Mouse (Mus musculus) intestine, embryonic 15.5 days (tissue): Measurements from ENCODE around the gene Asb18. TPM values are rescaled to one million over a fixed set of nuclear protein-coding genes. Genes with fewer than 3 reads are reported as not detected.

Source experiments
- ATAC-seq: fragments of 200-750 bp; cut with Nextera tagmentation; 2 replicates; pipeline ENCODE4 v1.8.0; 2017; ENCODE audit warnings: moderate TSS enrichment, moderate library complexity
- H3K27ac ChIP-seq: fragments of 300-500 bp; sonication (generic); 2 replicates; pipeline ENCODE4 v1.5.1; 2015; ENCODE audit warnings: mild to moderate bottlenecking, inconsistent platforms
- H3K27me3 ChIP-seq: fragments of 300-500 bp; sonication (generic); replicated peaks from 2 replicates; pipeline ENCODE4 v1.6.1; 2015; ENCODE audit warnings: inconsistent platforms
- H3K36me3 ChIP-seq: fragments of 300-500 bp; sonication (generic); 2 replicates; pipeline ENCODE4 v1.6.1; 2015; ENCODE audit warnings: inconsistent platforms
- H3K4me1 ChIP-seq: fragments of 300-500 bp; sonication (generic); replicated peaks from 2 replicates; pipeline ENCODE4 v1.6.1; 2015; ENCODE audit warnings: inconsistent platforms
- H3K4me2 ChIP-seq: fragments of 300-500 bp; sonication (generic); replicated peaks from 2 replicates; pipeline ENCODE4 v1.6.1; 2015; ENCODE audit warnings: mild to moderate bottlenecking, inconsistent platforms
- H3K4me3 ChIP-seq: fragments of 300-500 bp; sonication (generic); replicated peaks from 2 replicates; pipeline ENCODE4 v1.5.1; 2015; ENCODE audit warnings: inconsistent platforms
- H3K9ac ChIP-seq: fragments of 300-500 bp; sonication (generic); 2 replicates; pipeline ENCODE4 v1.6.1; 2015; ENCODE audit warnings: inconsistent platforms
- H3K9me3 ChIP-seq: fragments of 300-500 bp; sonication (generic); 2 replicates; pipeline ENCODE4 v1.6.1; 2016; ENCODE audit warnings: inconsistent platforms
- WGBS: fragments of 180-500 bp; shearing (Covaris S2); methylation state at CpG from one replicate; pipeline ENCODE4 v1.1.7; 2015; 5-methylcytosine and 5-hydroxymethylcytosine counted together
- polyA plus RNA-seq: library from polyadenylated mRNA; unstranded; fragments of >200 nt; fragmentation: Nextera tagmentation; extraction: Ambion mirVana; gene quantifications from 2 replicates; pipeline ENCODE4 v1.2.1, GENCODE M21; 2015

The Asb18 gene
- polyA plus RNA-seq, 1 experiment from 2014 or later: not detected

- no peaks in the 10 kb centered on the region for H3K36me3 ChIP-seq
- no peak overlapping the region for H3K4me3 ChIP-seq
- peaks cover 4% of the 10 kb centered on the region; the same call in 1 of the 2 replicates for H3K4me1 ChIP-seq
- no peaks in the 10 kb centered on the region for H3K9me3 ChIP-seq
- WGBS: 24% methylated on average over 18 of the region's 18 CpGs
- H3K4me2 ChIP-seq: no peak overlapping the region
- H3K27me3 ChIP-seq: peaks cover 55% of the 10 kb centered on the region
- ATAC-seq: no peak
- H3K9ac ChIP-seq: no peak overlapping the region
- no peak overlapping the region for H3K27ac ChIP-seq
Observed at GRCm38 (mm10) chr1:89918111-89918510, 96.4 kb downstream of the Asb18 start.

- Histone ChIP-seq H3K9me3 (no peaks in the 10 kb centered on the region), H3K36me3 (no peaks in the 10 kb centered on the region), H3K27me3 (peaks cover 15% of the 10 kb centered on the region), H3K27ac (no peak overlapping the region), H3K4me1 (0 out of 2 replicates have a peak, but pooled peaks cover 3% of the 10 kb centered on the region), H3K9ac (no peak overlapping the region), H3K4me2 (no peak overlapping the region), H3K4me3 (no peak overlapping the region)
- no peak for ATAC-seq
- WGBS: 78% methylated on average over 4 of the region's 4 CpGs
Observed at GRCm38 (mm10) chr1:89913611-89914010, 100.9 kb downstream of the Asb18 start.

GRCm38 (mm10) chr1:89912392-89912791 is 102.1 kb downstream of the Asb18 start:
- H3K27ac ChIP-seq: no peak overlapping the region
- ATAC-seq: no peak
- no peak overlapping the region for H3K4me2 ChIP-seq
- H3K27me3 ChIP-seq: peaks cover 3% of the 10 kb centered on the region; the same call in 1 of the 2 replicates
- H3K9ac ChIP-seq: no peak overlapping the region
- no peak overlapping the region for H3K4me3 ChIP-seq
- WGBS: 32% methylated on average over 5 of the region's 5 CpGs
- H3K9me3 ChIP-seq: no peaks in the 10 kb centered on the region
- H3K4me1 ChIP-seq: 0 out of 2 replicates have a peak, but pooled peaks cover 3% of the 10 kb centered on the region
- H3K36me3 ChIP-seq: no peaks in the 10 kb centered on the region

GRCm38 (mm10) chr1:89909796-89910195 is 104.7 kb downstream of the Asb18 start:
- no peak overlapping the region for H3K4me2 ChIP-seq
- H3K27me3 ChIP-seq: no peaks in the 10 kb centered on the region
- H3K4me3 ChIP-seq: no peak overlapping the region
- ATAC-seq: no peak
- H3K9ac ChIP-seq: no peak overlapping the region
- WGBS: 81% methylated on average over 8 of the region's 8 CpGs
- no peaks in the 10 kb centered on the region for H3K9me3 ChIP-seq
- H3K27ac ChIP-seq: no peak overlapping the region
- H3K36me3 ChIP-seq: no peaks in the 10 kb centered on the region
- 0 out of 2 replicates have a peak, but pooled peaks cover 3% of the 10 kb centered on the region for H3K4me1 ChIP-seq

GRCm38 (mm10) chr1:89902641-89903040 is 111.8 kb downstream of the Asb18 start:
- Histone ChIP-seq H3K4me3 (no peak overlapping the region), H3K27me3 (no peaks in the 10 kb centered on the region), H3K4me2 (no peak overlapping the region), H3K9me3 (no peaks in the 10 kb centered on the region), H3K9ac (no peak overlapping the region), H3K4me1 (no peaks in the 10 kb centered on the region), H3K27ac (no peak overlapping the region), H3K36me3 (no peaks in the 10 kb centered on the region)
- WGBS: 48% methylated on average over 1 of the region's 1 CpGs
- 0 out of 2 replicates have a peak, but pooled peaks have one; percentile 55 for ATAC-seq

- Histone ChIP-seq H3K9ac (no peak overlapping the region), H3K4me1 (no peaks in the 10 kb centered on the region), H3K27ac (no peak overlapping the region), H3K4me2 (no peak overlapping the region), H3K36me3 (no peaks in the 10 kb centered on the region), H3K4me3 (no peak overlapping the region), H3K9me3 (no peaks in the 10 kb centered on the region), H3K27me3 (no peaks in the 10 kb centered on the region)
- peak; percentile 72 for ATAC-seq
- 79% methylated on average over 2 of the region's 2 CpGs for WGBS
Observed at GRCm38 (mm10) chr1:89902236-89902635, 112.2 kb downstream of the Asb18 start.

GRCm38 (mm10) chr1:89901381-89901780 is 113.1 kb downstream of the Asb18 start:
- H3K4me3 ChIP-seq: no peak overlapping the region
- no peak overlapping the region for H3K27ac ChIP-seq
- no peak overlapping the region for H3K9ac ChIP-seq
- H3K9me3 ChIP-seq: no peaks in the 10 kb centered on the region
- 0 out of 2 replicates have a peak, but pooled peaks have one; percentile 39 for ATAC-seq
- no peaks in the 10 kb centered on the region for H3K27me3 ChIP-seq
- WGBS: 84% methylated on average over 4 of the region's 4 CpGs
- H3K36me3 ChIP-seq: no peaks in the 10 kb centered on the region
- no peaks in the 10 kb centered on the region for H3K4me1 ChIP-seq
- no peak overlapping the region for H3K4me2 ChIP-seq

Other genes starting within 250 kb of the Asb18 start
- 0.09 and 0.15 TPM in 2 replicates for gene Gbx2, start 83.5 kb downstream of the Asb18 start, polyA plus RNA-seq
- gene Iqca, start 138.7 kb upstream of the Asb18 start, polyA plus RNA-seq: 0.09 and 0.24 TPM in 2 replicates
- 13.0 and 13.3 TPM in 2 replicates for gene Ackr3, start 189.3 kb upstream of the Asb18 start, polyA plus RNA-seq